Mouse (Mus musculus): Measurements from ENCODE around the gene Ank2.
"Not testable (repeated sequence)": the region's sequence is repeated elsewhere in the genome, so short reads cannot be mapped to it uniquely, and the experiment has no call there.

Ank2 gene

DNA sequence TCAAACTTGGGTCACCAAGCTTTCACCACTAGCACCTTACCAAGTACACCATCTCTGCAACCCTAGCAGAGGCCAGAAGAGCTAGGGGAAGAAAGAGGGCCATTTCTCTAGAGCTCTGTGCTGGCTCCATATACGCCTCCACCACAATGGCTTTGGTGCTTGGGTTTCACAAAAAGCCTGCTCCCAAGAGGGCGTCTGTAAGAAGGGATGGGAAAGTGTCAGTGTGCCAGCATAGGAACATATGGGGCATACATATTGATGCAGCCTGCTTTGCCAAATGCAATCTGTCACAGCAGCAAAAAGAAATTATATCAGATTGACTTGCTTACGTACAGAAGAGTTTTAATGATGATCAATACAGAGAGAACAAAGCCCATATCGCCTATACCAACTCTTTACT is 82.2 kb downstream of the Ank2 start:
- no peak for DNase-seq (ENCODE audit: low spot score in 2 of 2)

DNA sequence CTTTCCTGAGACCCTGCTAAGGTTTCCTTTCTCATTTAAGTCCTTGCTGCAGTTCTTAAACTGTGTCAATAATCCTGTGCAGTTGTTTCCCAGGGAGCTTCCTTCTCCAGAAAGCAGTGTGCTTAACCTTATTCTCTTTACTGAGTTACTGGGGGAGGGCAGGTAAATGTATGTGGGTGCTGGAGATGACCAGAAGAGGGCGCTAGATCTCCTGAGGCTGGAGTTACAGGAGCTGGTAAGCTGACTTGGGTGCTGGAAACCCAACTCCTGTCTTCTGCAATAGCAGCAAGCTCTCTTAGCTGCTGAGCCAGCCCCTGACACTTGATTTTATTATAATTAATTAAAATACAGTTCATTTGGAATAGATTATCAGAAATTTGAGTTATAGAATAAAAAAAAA is 84.7 kb downstream of the Ank2 start:
- DNase-seq (ENCODE audit: low spot score in 2 of 2): no peak

DNA sequence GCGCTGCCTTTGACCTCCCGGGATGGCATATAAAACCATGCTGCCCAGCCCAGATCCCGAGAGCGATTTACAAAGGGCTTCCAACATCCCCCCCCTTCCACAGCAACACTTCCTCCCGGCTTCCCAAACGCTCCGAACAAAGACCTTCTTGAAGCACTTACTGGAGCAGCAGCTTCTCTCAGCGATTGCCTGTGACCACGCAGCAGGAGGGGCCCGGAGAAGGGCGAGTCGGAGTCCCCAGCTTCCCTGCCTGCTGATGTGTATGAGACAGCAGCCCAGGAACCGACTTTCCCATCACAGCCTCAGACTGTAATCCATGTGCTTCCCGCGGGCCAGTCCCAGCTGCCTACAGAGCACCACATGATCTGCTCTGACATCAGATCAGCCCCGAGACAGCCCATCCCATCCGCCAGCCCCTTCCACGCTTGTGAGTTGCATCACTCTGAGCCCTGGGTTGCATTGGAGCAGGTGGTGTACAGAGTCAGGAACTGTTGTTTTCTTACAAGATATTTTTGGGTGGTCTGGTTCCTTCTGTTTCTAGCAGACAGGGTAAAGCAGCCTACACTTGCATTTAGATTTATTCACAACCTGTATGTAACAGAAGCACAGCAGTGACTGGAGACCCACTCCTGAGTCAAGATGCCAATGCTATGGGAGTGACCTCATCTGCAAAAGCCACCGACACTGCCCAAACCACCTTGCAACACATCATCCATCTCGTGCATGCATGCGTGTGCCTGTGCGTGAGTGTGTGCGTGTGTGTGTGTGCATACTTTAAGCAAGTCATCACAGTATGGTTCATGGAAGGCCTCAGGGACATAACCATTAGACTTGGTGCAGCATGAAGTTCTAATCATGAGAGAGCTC is 90.2 kb downstream of the Ank2 start:
- DNase-seq (ENCODE audit: low spot score in 2 of 2): peak; percentile 81 to 87

GRCm38 (mm10) chr3:127407868-127408574 is 91.1 kb downstream of the Ank2 start:
- no peak for DNase-seq (ENCODE audit: low spot score in 2 of 2)

- DNase-seq (ENCODE audit: low spot score in 2 of 2): no peak
These were observed 92.3 kb downstream of the Ank2 start for GRCm38 (mm10) chr3:127406883-127407282.

DNA sequence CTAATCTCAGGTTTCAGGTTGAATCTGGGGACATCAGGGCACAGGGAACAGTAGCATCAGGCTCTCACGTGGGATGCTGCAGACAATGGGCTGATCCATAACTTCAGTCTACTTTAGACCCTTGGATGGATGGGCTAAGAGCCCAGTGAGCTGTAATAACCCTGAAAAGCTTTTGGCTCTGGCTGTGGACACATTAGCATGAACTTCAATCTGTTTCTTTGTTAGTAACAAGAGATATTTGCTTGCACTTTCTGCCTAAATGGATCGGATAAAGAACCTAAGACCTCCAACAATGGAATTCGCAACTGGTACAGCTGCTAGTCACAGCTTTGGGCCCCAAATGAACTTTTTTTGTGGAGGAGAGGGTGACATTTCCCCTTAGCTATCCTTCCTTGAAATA is 94.8 kb downstream of the Ank2 start:
- DNase-seq (ENCODE audit: low spot score in 2 of 2): no peak

DNA sequence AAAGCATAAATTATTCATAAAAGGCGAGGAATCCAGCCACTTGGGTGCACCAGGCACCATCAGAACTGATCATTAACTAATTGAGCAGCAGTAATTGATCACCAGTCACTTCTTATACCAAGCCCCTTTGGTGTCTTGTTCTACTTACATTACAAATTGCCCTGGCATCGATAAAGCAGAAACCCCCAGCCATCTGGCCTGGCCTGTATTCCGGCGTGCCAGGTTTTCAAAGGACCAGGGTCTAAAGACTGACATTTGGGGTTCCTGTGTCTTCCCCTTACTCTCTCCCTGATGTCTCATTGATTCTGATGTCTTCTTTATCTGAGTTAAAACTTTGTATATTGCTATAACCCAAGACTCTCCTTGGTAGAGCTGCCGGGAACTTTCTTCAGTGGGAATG is 98.2 kb downstream of the Ank2 start:
- DNase-seq (ENCODE audit: low spot score in 2 of 2): no peak

DNA sequence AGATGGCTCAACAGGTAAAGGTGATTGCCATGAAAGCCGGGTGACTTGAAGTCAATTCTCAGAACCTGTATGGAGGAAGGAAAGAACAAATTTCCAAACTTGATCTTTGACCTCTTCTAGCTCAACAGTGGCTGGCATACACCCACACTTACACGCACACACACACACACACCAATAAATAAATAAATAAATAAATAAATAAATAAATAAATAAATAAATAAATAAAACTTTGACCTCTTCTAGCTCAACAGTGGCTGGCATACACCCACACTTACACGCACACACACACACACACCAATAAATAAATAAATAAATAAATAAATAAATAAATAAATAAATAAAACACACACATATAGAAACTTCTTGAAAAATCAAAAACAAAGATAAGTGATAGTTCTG is 98.7 kb downstream of the Ank2 start:
- DNase-seq (ENCODE audit: low spot score in 2 of 2): not testable (repeated sequence)

GRCm38 (mm10) chr3:127397774-127398173 is 101.4 kb downstream of the Ank2 start:
- DNase-seq (ENCODE audit: low spot score in 2 of 2): no peak

DNA sequence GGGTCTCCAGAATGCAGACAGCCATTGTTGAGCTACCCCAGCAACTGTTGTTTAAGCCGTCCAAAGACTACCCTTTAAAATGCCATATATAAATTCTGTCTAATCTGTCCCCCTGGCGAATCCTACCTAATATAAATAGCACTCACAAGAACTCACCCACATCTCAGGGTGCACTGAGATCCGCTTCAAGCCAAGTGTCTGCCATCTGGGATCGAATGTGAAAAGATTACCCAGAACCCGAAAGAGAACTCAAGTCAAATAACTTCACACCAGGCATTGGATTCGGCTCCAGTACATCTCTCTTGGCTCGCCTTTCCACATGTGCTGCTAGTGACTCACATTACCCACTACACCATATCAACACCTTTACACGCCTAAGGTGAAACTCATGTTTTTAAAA is 103.9 kb downstream of the Ank2 start:
- no peak for DNase-seq (ENCODE audit: low spot score in 2 of 2)

DNA sequence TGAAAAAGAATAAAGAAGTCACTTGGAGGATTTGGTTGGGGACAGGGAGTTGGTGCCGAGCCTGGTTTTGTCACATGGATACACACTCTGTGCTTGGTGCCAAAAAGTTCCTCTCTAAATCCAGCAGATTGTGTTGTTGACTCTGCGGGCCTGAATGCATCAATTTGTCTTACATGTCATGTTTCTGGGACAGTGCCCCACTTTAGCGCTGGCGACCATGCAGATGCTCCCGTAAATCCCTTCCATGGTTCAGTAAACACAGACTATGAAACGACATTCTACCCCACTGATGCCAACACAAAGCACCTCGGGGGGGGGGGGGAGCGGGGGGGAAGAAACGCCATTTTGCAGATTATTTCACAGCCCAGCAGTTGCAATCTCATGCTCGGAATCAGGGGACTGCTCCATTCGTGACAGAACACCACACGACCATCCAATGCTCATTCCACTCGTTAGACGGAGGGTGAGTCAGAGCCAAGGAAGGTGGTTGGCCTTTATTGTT is 112.1 kb downstream of the Ank2 start:
- no peak for DNase-seq (ENCODE audit: low spot score in 2 of 2)

DNA sequence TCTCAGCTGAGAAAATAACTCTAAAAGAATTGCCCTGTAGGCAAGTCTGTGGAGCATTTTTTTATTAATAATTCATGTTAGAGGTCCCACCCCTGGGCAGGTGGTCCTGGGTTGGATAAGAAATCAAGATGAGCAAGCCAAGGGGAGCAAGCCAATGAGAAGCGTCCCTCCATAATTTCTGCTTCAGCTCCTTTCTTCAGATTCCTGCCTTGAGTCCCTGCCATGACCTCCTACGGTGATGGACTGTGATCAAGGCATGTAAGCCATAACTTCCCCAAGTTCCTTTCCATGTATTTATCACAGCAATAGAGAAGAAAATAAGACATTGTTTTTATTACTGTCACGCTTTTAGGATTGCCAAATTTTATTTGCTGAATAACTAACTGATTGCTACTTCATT is 115.9 kb downstream of the Ank2 start:
- DNase-seq (ENCODE audit: low spot score in 2 of 2): no peak

DNA sequence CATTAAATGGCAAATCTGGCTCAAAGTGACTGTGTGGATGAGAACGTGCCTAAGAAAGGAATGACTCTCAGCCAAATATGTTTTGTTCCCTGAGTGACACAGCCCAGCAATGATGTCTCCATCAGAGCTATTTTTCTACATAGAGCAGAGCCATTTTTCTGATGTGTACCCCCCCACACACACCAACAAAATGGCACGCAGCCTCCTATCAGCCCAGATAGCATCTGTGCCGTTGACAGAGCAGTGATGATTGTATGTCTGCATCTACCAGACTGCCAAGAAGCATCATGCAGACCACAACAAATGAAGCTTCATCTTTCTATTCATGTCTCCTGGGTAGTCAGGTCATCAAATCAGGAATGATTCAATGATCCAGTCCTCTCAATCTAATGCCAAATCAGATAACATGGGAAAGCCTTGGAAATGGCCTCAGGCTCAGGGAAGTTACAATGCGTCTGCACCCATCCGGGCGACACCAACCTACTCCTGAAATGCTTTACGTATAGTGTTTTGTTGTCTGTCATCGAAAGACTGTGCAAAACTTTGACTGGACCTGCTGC is 122.2 kb downstream of the Ank2 start:
- DNase-seq (ENCODE audit: low spot score in 2 of 2): no peak

GRCm38 (mm10) chr3:127375956-127376660 is 123.0 kb downstream of the Ank2 start:
- DNase-seq (ENCODE audit: low spot score in 2 of 2): no peak

DNA sequence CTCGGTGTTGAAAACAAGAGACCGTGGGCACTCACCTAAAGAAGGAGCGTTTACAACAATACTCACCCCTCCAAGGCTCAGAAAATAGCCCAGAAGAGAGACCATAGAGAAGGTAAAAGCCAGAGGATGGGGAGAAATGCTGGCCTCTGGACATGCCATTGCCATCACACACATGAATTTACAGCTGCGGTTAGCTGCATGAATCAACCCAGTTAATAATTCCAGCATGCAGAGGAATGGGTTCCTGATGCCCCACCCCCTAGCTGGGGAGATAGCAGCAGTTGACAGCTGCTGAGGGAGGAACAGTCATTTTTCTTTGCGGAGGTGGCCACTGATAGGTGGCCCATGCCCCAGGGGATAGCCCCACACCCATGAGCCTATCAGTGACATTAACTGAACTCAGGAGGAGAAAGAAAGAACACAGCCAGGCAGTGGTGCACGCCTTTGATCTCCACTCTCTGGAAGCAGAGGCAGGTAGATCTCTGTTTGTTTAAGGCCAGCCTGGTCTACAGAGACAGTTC is 124.9 kb downstream of the Ank2 start:
- no peak for DNase-seq (ENCODE audit: low spot score in 2 of 2)

DNA sequence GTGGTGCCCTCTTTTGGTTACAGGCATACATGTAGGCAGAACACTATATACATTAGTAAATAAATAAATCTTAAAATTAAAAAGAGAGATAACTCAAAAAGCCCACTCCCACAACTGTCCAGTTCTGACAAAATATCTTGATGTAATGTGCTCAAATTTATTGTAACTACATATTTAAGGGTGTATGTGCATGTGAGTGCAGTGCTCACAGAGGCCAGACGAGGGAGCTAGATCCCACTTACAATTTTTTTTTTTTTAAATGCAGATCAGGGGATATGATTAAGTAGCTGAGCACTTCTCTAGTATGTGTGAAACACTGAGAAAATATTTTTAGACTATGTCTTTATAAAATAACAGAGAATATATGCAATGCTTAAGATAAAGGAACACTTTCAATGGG is 127.4 kb downstream of the Ank2 start:
- DNase-seq (ENCODE audit: low spot score in 2 of 2): no peak

GRCm38 (mm10) chr3:127369529-127369928 is 129.6 kb downstream of the Ank2 start:
- no peak for DNase-seq (ENCODE audit: low spot score in 2 of 2)

GRCm38 (mm10) chr3:127367450-127367849 is 131.7 kb downstream of the Ank2 start:
- DNase-seq (ENCODE audit: low spot score in 2 of 2): no peak

- DNase-seq (ENCODE audit: low spot score in 2 of 2): no peak
These were observed 135.6 kb downstream of the Ank2 start for GRCm38 (mm10) chr3:127363512-127363911.

DNA sequence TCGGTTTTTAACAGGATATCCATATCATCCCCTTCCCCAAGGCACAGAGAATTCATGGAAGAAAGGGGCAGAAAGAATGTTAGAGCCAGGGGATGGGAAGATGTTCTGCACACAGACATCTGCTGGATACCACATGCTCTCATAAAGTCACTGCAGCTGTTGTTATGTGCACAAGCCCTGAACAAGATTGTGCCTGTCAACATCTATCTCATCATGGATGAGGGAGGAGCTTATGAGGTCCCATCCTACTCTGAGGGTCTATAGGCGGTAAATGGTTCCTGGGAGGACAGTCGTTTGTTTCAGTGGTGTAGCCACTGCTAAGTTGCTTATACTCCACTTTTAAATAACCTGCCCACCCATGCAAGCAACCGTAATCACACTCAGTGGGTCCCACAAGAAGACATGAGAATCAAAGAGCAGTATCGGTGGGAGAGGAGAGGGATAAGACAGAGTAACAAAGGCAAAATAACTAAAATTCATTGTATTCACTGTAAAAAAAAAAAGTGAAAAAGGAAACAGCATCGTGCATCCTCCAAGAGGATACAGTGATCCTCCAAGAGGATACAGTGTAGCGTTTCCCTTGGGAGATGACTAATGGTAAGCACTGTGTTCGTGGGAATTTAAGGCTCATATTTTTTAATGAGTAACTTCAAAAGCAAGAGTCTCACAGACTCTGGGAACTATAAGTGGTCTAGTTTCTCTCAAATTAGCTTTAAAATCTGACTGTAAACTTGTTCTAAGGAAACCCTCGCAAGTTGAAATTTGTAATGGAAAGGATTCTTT is 136.3 kb downstream of the Ank2 start:
- DNase-seq (ENCODE audit: low spot score in 2 of 2): no peak

- DNase-seq (ENCODE audit: low spot score in 2 of 2): no peak
These were observed 137.3 kb downstream of the Ank2 start for GRCm38 (mm10) chr3:127361846-127362245.
